11 mouse cellular contexts compared by ENCODE assay signal in the genomic region with DNA sequence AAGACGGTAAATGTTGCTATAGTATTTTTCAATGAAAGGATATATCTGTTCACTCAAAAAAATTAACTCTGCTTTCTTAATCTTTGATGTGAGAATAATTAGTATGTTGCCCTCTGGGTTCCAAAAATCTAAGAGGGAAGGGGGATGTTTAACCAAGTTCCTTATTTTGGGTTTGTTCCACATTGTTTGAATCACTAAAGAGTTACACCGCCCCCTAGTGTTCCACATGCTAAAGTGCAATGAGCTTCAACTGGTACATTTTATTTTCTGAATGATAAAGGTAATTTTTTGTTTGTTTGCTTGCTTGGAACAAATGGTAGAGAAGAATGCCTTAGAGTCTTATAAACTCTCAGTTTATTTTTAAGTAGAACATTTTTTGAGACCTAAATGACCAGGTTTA. TPM values are rescaled to one million over a fixed set of nuclear protein-coding genes. Genes with fewer than 3 reads are reported as not detected.
DNase-seq lines count a peak whose midpoint lies in the region; ATAC-seq and TF ChIP-seq lines count a peak whose summit lies in the region.
"Had no signal": no experiment of that assay in that cellular context is flagged by ENCODE, and none has a peak within 500 bp of the region (broad histone marks: within the 10 kb centered on the region; RNA-seq: fewer than 3 reads in every experiment).

No protein-coding gene starts in this region.

- H3K4me3 ChIP-seq in forebrain, postnatal 0 days (ENCODE audit: low read depth, low read length): no peak overlapping the region
- no peak overlapping the region for H3K4me3 ChIP-seq in forebrain, embryonic 13.5 days
- H3K4me3 ChIP-seq in liver, embryonic 14.5 days (ENCODE audit: insufficient read depth in 1 of 2, low read depth in 2 of 2, low read length in 2 of 2): no peak overlapping the region
- H3K4me3 ChIP-seq in liver, embryonic 12.5 days: no peak overlapping the region
- H3K4me3 ChIP-seq: forebrain, embryonic 15.5 days; megakaryocyte, embryonic 14.5 days had no signal

- no peak for ATAC-seq in forebrain, postnatal 0 days
- no peak for ATAC-seq in forebrain, embryonic 13.5 days
- ATAC-seq in liver, embryonic 14.5 days (ENCODE audit: insufficient read depth): no peak
- ATAC-seq in liver, embryonic 12.5 days: no peak
- ATAC-seq: forebrain, embryonic 15.5 days; intestine, embryonic 16.5 days had no signal

- no peaks in the 10 kb centered on the region for H3K9me3 ChIP-seq in forebrain, postnatal 0 days (ENCODE audit: low read length)
- no peaks in the 10 kb centered on the region for H3K9me3 ChIP-seq in forebrain, embryonic 13.5 days (replicated peaks)
- no peaks in the 10 kb centered on the region for H3K9me3 ChIP-seq in liver, embryonic 14.5 days (ENCODE audit: control insufficient read depth, low read length)
- no peaks in the 10 kb centered on the region for H3K9me3 ChIP-seq in liver, embryonic 12.5 days (replicated peaks)
- H3K9me3 ChIP-seq: forebrain, embryonic 15.5 days; megakaryocyte, embryonic 14.5 days had no signal

- no peak overlapping the region for H3K4me2 ChIP-seq in forebrain, postnatal 0 days (ENCODE audit: low read depth)
- H3K4me2 ChIP-seq in forebrain, embryonic 13.5 days: no peak overlapping the region
- H3K4me2 ChIP-seq in liver, embryonic 14.5 days (ENCODE audit: low read depth): no peak overlapping the region
- no peak overlapping the region for H3K4me2 ChIP-seq in liver, embryonic 12.5 days
- H3K4me2 ChIP-seq: forebrain, embryonic 15.5 days had no signal

- no peak overlapping the region for H3K9ac ChIP-seq in forebrain, postnatal 0 days
- H3K9ac ChIP-seq in forebrain, embryonic 13.5 days: no peak overlapping the region
- no peak overlapping the region for H3K9ac ChIP-seq in liver, embryonic 14.5 days (replicated peaks)
- H3K9ac ChIP-seq in liver, embryonic 12.5 days: no peak overlapping the region
- H3K9ac ChIP-seq: forebrain, embryonic 15.5 days had no signal

- H3K36me3 ChIP-seq in forebrain, postnatal 0 days (ENCODE audit: insufficient read depth): no peaks in the 10 kb centered on the region
- H3K36me3 ChIP-seq in forebrain, embryonic 13.5 days (ENCODE audit: poor library complexity, severe bottlenecking): no peaks in the 10 kb centered on the region
- H3K36me3 ChIP-seq in liver, embryonic 14.5 days (replicated peaks; ENCODE audit: control insufficient read depth, insufficient read depth, low read depth): no peaks in the 10 kb centered on the region
- no peaks in the 10 kb centered on the region for H3K36me3 ChIP-seq in liver, embryonic 12.5 days
- H3K36me3 ChIP-seq: forebrain, embryonic 15.5 days had no signal

- no peaks in the 10 kb centered on the region for H3K4me1 ChIP-seq in forebrain, postnatal 0 days (ENCODE audit: insufficient read depth)
- no peaks in the 10 kb centered on the region for H3K4me1 ChIP-seq in forebrain, embryonic 13.5 days
- no peaks in the 10 kb centered on the region for H3K4me1 ChIP-seq in liver, embryonic 14.5 days (replicated peaks; ENCODE audit: control insufficient read depth in 2 of 2, insufficient read depth in 2 of 2, low read length in 1 of 2)
- no peaks in the 10 kb centered on the region for H3K4me1 ChIP-seq in liver, embryonic 12.5 days

- DNase-seq in forebrain, postnatal 0 days: peak; percentile 71
- peak in 1 of 3 experiments; percentile 4 for DNase-seq in liver, embryonic 14.5 days (ENCODE audit: low read depth in 3 of 3, low spot score in 3 of 3)
- DNase-seq in R1 (ENCODE audit: low read depth, low spot score): peak; percentile 59
- peak; percentile 26 for DNase-seq in lung, postnatal 14 days
- DNase-seq in layer of hippocampus, adult 9-11 months: no peak
- DNase-seq in ovary, postnatal 36 days (ENCODE audit: low spot score): no peak

- no peak for TF ChIP-seq EP300 in liver, embryonic 14.5 days (IDR thresholded peaks at IDR 0.05; ENCODE audit: low read depth)

- no peak overlapping the region for H3K27ac ChIP-seq in forebrain, postnatal 0 days (ENCODE audit: low read depth, low read length)
- no peak overlapping the region for H3K27ac ChIP-seq in forebrain, embryonic 13.5 days
- H3K27ac ChIP-seq in liver, embryonic 14.5 days: no peak overlapping the region
- H3K27ac ChIP-seq in liver, embryonic 12.5 days: no peak overlapping the region
- H3K27ac ChIP-seq: forebrain, embryonic 15.5 days had no signal

- no peaks in the 10 kb centered on the region for H3K27me3 ChIP-seq in forebrain, postnatal 0 days (ENCODE audit: insufficient read depth, low read length)
- H3K27me3 ChIP-seq in forebrain, embryonic 13.5 days: peaks cover 12% of the 10 kb centered on the region
- no peaks in the 10 kb centered on the region for H3K27me3 ChIP-seq in liver, embryonic 14.5 days (ENCODE audit: control insufficient read depth, insufficient read depth, low read length)
- H3K27me3 ChIP-seq in liver, embryonic 12.5 days (replicated peaks): 0 out of 2 replicates have a peak, but pooled peaks cover 4% of the 10 kb centered on the region
- H3K27me3 ChIP-seq: forebrain, embryonic 15.5 days had no signal

- TF ChIP-seq CTCF in forebrain, postnatal 0 days (IDR thresholded peaks at IDR 0.05; ENCODE audit: low read depth): peak; percentile 85
- peak; percentile 55 for TF ChIP-seq CTCF in liver, embryonic 14.5 days (IDR thresholded peaks at IDR 0.05; ENCODE audit: low read depth)

- WGBS in forebrain, postnatal 0 days: 48% methylated on average over 2 of the region's 2 CpGs
- WGBS in forebrain, embryonic 13.5 days: 48% methylated on average over 2 of the region's 2 CpGs
- WGBS in liver, embryonic 14.5 days (ENCODE audit: insufficient replicate concordance): 41% methylated on average over 2 of the region's 2 CpGs
- 45% methylated on average over 2 of the region's 2 CpGs for WGBS in liver, embryonic 12.5 days (ENCODE audit: insufficient replicate concordance)

RNA-seq across cellular contexts. Expression of gene Schip1, which starts 11.1 kb away (rescaled TPM):
- 114 and 140 TPM in 2 replicates for total RNA-seq in forebrain, postnatal 0 days (2014; rRNA removed)
- 192 and 204 TPM in 2 replicates for polyA plus RNA-seq in forebrain, postnatal 0 days (2015; fragmentation: Nextera tagmentation; extraction: Ambion mirVana)
- 109 and 129 TPM in 2 replicates for polyA plus RNA-seq in forebrain, embryonic 13.5 days (2015; fragmentation: Nextera tagmentation; extraction: Ambion mirVana)
- 0.81 and 1.1 TPM in 2 replicates for polyA plus RNA-seq in liver, embryonic 14.5 days (2012; rRNA removed)
- 0.88 and 1.6 TPM in 2 replicates for polyA plus RNA-seq in liver, embryonic 14.5 days (2014; fragmentation: Nextera tagmentation; extraction: Ambion mirVana)
- polyA plus RNA-seq in liver, embryonic 12.5 days (2016; fragmentation: Nextera tagmentation; extraction: Ambion mirVana): 5.0 and 5.8 TPM in 2 replicates

Comparison
In these comparisons a context has a peak if more than half of its experiments do, and no peak if none do; other contexts are left out.
1. DNase-seq: peak in forebrain, postnatal 0 days (single experiment), R1 (single experiment) and lung, postnatal 14 days (single experiment); none in layer of hippocampus, adult 9-11 months (single experiment) and ovary, postnatal 36 days (single experiment).
2. RNA of gene Schip1, which starts 11.1 kb away (polyA plus RNA-seq): 192 to 204 TPM in forebrain, postnatal 0 days and 109 to 129 TPM in forebrain, embryonic 13.5 days; 5.0 to 5.8 TPM in liver, embryonic 12.5 days and 0.81 to 1.6 TPM in liver, embryonic 14.5 days; every median in the first group is over 10 times any median in the second.